Mouse (Mus musculus) hindbrain, postnatal 0 days (tissue): ENCODE results near the gene Zdhhc14. TPM values are rescaled to one million over a fixed set of nuclear protein-coding genes. Genes with fewer than 3 reads are reported as not detected.
A peak's percentile ranks its signal among the peaks of the same experiment; 100 is the strongest.

Experiments
- ATAC-seq: fragments of 200-750 bp; cut with Nextera tagmentation; 2 replicates; pipeline ENCODE4 v1.8.0; 2017; ENCODE audit warnings: mild to moderate bottlenecking, moderate TSS enrichment, moderate library complexity
- DNase-seq: peaks from one replicate; pipeline ENCODE4 v3.0.0-alpha.2; 2015; ENCODE audit warnings: low spot score
- H3K27ac ChIP-seq: fragments of 300-500 bp; sonication (generic); 2 replicates; pipeline ENCODE4 v1.5.1; 2014; ENCODE audit warnings: mild to moderate bottlenecking
- H3K27me3 ChIP-seq: fragments of 300-500 bp; sonication (generic); 2 replicates; pipeline ENCODE4 v1.6.1; 2014; ENCODE audit warnings: low read length, mixed read lengths; ENCODE audit not compliant: insufficient read depth
- H3K36me3 ChIP-seq: fragments of 300-500 bp; sonication (generic); 2 replicates; pipeline ENCODE4 v1.6.1; 2014; ENCODE audit warnings: low read length, mixed read lengths; ENCODE audit not compliant: insufficient read depth
- H3K4me1 ChIP-seq: fragments of 300-500 bp; sonication (generic); 2 replicates; pipeline ENCODE4 v1.6.1; 2014; ENCODE audit warnings: antibody characterized with exemption, low read length, mixed read lengths; ENCODE audit not compliant: insufficient read depth
- H3K4me2 ChIP-seq: fragments of 300-500 bp; sonication (generic); 2 replicates; pipeline ENCODE4 v1.6.1; 2014; ENCODE audit warnings: low read depth, mild to moderate bottlenecking, low read length, moderate library complexity, mixed read lengths
- H3K4me3 ChIP-seq: fragments of 300-500 bp; sonication (generic); 2 replicates; pipeline ENCODE4 v1.5.1; 2014; ENCODE audit warnings: low read length
- H3K9ac ChIP-seq: fragments of 300-500 bp; sonication (generic); replicated peaks from 2 replicates; pipeline ENCODE4 v1.6.1; 2014; ENCODE audit warnings: mild to moderate bottlenecking, low read length, moderate library complexity, mixed read lengths
- H3K9me3 ChIP-seq: fragments of 300-500 bp; sonication (generic); 2 replicates; pipeline ENCODE4 v1.6.1; 2016; ENCODE audit warnings: low read length, mixed read lengths
- CTCF ChIP-seq: IDR thresholded peaks from 2 replicates; pipeline ENCODE4 v1.5.1; 2016; ENCODE audit warnings: antibody characterized with exemption, control low read depth, low read depth
- whole genome bisulfite sequencing: fragments of 180-500 bp; shearing (Covaris S2); extraction: QIAGEN DNeasy Blood & Tissue Kit; methylation state at CpG from one replicate; pipeline ENCODE4 v1.1.7; 2014; 5-methylcytosine and 5-hydroxymethylcytosine counted together
- polyA plus RNA-seq: library from polyadenylated mRNA; unstranded; fragments of >200 nt; fragmentation: Nextera tagmentation; extraction: Ambion mirVana; gene quantifications from 2 replicates; pipeline ENCODE4 v1.2.1, GENCODE M21; 2015
- total RNA-seq: library from RNA; depleted of rRNA; stranded (reverse); fragments of >200 nt; gene quantifications from 2 replicates; pipeline ENCODE4 v1.2.3, GENCODE M21; 2014

The Zdhhc14 gene
- total and polyA plus RNA-seq, 2 experiments from 2014 or later: 9.7 to 20.5 TPM

DNA sequence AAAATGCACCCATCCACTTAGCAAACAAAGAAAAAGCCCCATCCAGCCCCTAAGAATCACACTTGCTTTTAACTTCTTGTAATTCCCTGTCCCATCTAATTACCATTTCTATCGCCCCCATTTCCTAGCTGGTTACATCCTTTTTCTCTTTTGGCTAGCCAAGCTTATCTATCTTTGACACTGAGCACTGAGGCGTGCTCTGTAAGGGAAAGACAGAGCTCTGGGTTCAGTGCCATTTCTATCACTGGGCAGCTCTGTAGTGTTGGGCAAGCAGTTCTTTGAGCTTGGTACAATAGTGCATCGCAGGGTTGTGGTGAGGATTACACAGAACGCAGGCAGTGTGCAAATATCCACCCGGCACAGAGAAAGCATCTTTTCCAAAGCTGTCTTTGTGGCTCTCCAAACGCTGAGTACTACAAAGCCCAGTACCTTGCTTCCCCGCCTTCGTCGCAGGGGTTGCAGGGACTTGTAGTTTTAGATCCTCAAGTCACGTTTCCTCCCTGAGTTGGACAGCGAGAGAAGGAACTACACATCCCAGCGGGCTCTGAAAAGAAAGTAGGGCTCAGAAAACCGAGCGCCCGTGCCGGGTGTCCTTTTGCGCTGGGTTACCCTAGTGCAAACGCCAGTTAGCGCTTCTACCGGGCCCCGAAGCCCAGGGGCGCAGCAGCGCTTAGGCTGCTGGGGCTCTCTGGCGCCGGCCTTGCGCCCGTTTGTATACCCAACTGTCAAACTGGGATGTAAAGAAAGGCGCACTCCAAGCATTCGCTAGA, 1.1 kb upstream of the Zdhhc14 start:
- Histone ChIP-seq H3K27me3 (no peaks in the 10 kb centered on the region), H3K27ac (peak overlapping the region; percentile 93), H3K9me3 (no peaks in the 10 kb centered on the region), H3K4me3 (peak overlapping the region; percentile 70), H3K9ac (peak overlapping the region; percentile 67), H3K4me2 (peak overlapping the region; percentile 97), H3K36me3 (no peaks in the 10 kb centered on the region), H3K4me1 (peaks cover 6% of the 10 kb centered on the region; the same call in 1 of the 2 replicates)
- DNase-seq (peak; percentile 98), ATAC-seq (peak; percentile 91)
- under 1% methylated on average over 29 of the region's 29 CpGs for WGBS
- no peak for TF ChIP-seq CTCF

- peak; percentile 33 for ATAC-seq
- Histone ChIP-seq H3K9ac (peak overlapping the region; percentile 67), H3K4me1 (peaks cover 6% of the 10 kb centered on the region; the same call in 1 of the 2 replicates), H3K4me3 (peak overlapping the region; percentile 70), H3K36me3 (no peaks in the 10 kb centered on the region), H3K27ac (peak overlapping the region; percentile 93), H3K27me3 (no peaks in the 10 kb centered on the region), H3K4me2 (peak overlapping the region; percentile 97), H3K9me3 (no peaks in the 10 kb centered on the region)
- under 1% methylated on average over 48 of the region's 48 CpGs for WGBS
- DNase-seq: peak; percentile 58
- no peak for TF ChIP-seq CTCF
Observed at GRCm38 (mm10) chr17:5492746-5493160, 396 bp downstream of the Zdhhc14 start.

GRCm38 (mm10) chr17:5493161-5493771, 909 bp downstream of the Zdhhc14 start:
- H3K9ac ChIP-seq: peak overlapping the region; percentile 67
- 1% methylated on average over 50 of the region's 53 CpGs for WGBS
- peak overlapping the region; percentile 93; the same call in 1 of the 2 replicates for H3K27ac ChIP-seq
- peaks cover 6% of the 10 kb centered on the region; the same call in 1 of the 2 replicates for H3K4me1 ChIP-seq
- H3K9me3 ChIP-seq: no peaks in the 10 kb centered on the region
- H3K4me3 ChIP-seq: peak overlapping the region; percentile 70
- no peaks in the 10 kb centered on the region for H3K27me3 ChIP-seq
- peak overlapping the region; percentile 97 for H3K4me2 ChIP-seq
- H3K36me3 ChIP-seq: no peaks in the 10 kb centered on the region
- DNase-seq (peak; percentile 48), ATAC-seq (no peak)
- TF ChIP-seq CTCF: no peak; the same call in 1 of the 2 replicates

- H3K27me3 ChIP-seq: no peaks in the 10 kb centered on the region
- DNase-seq: no peak
- no peak overlapping the region for H3K27ac ChIP-seq
- 26% methylated on average over 4 of the region's 4 CpGs for WGBS
- peak overlapping the region; percentile 97 for H3K4me2 ChIP-seq
- H3K4me1 ChIP-seq: peaks cover 6% of the 10 kb centered on the region; the same call in 1 of the 2 replicates
- no peak for TF ChIP-seq CTCF
- H3K36me3 ChIP-seq: no peaks in the 10 kb centered on the region
- H3K4me3 ChIP-seq: peak overlapping the region; percentile 70
- H3K9ac ChIP-seq: peak overlapping the region; percentile 67
- no peak for ATAC-seq
- no peaks in the 10 kb centered on the region for H3K9me3 ChIP-seq
Observed at GRCm38 (mm10) chr17:5493809-5494208, 1.5 kb downstream of the Zdhhc14 start.

DNA sequence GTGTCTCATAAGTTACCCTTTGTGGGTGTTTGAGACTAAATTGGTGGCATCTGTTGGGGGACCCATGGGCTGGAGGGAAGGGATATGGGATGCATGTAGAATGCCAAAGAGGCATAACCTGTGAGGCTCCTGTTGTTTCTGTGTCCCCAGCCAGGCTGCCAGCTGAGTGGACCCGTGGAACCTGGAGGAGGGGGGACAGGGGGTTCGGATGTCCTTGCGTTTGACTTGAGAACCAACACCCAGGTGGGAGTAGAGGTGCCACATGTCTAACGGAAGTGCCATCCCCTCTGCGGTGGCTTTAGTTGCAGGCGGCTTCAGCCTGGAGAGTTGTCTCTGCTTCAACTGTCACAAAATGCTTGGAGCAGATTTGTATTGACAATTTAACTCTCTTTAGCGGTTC, 2.5 kb downstream of the Zdhhc14 start:
- no peaks in the 10 kb centered on the region for H3K36me3 ChIP-seq
- no peaks in the 10 kb centered on the region for H3K9me3 ChIP-seq
- H3K27ac ChIP-seq: no peak overlapping the region
- H3K4me1 ChIP-seq: peaks cover 6% of the 10 kb centered on the region; the same call in 1 of the 2 replicates
- H3K9ac ChIP-seq: no peak overlapping the region
- peak overlapping the region; percentile 97 for H3K4me2 ChIP-seq
- H3K4me3 ChIP-seq: peak overlapping the region; percentile 70
- H3K27me3 ChIP-seq: no peaks in the 10 kb centered on the region
- DNase-seq (no peak), ATAC-seq (no peak)
- WGBS: 80% methylated on average over 7 of the region's 7 CpGs
- TF ChIP-seq CTCF: no peak

DNA sequence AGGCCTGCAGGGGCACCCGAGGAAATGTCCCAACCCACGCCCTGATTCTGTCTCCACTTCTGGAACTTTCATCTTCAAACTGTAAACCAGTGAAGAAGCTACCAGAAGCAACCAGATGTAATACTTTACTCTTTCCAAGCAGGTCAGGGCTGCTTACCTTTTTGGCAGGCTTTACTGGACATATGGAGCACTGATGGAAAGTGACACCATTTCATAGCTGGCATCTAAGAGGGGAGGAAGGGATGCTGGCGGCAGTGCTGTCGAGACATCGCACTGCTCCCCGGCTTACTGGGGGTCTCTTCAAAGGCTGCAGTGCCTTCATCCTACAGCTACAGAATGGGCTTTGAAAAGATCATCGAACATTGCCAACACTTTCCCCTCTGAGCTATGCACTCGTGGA, 5.3 kb downstream of the Zdhhc14 start:
- peaks cover 6% of the 10 kb centered on the region; the same call in 1 of the 2 replicates for H3K4me1 ChIP-seq
- H3K9ac ChIP-seq: no peak overlapping the region
- H3K36me3 ChIP-seq: no peaks in the 10 kb centered on the region
- DNase-seq: no peak
- no peak for TF ChIP-seq CTCF
- H3K27me3 ChIP-seq: no peaks in the 10 kb centered on the region
- no peak overlapping the region for H3K4me2 ChIP-seq
- 71% methylated on average over 8 of the region's 8 CpGs for WGBS
- no peak overlapping the region for H3K27ac ChIP-seq
- no peak for ATAC-seq
- no peaks in the 10 kb centered on the region for H3K9me3 ChIP-seq
- no peak overlapping the region for H3K4me3 ChIP-seq
